Mouse (Mus musculus): ENCODE measurements around the gene Frmd4a. TPM values are rescaled to one million over a fixed set of nuclear protein-coding genes. Genes with fewer than 3 reads are reported as not detected.
A peak's percentile ranks its signal among the peaks of the same experiment; 100 is the strongest.

The Frmd4a gene
- total and polyA plus RNA-seq, 3 experiments: 10.4 to 21.0 (median 20.0) TPM

- 87% methylated on average over 2 of the region's 2 CpGs for WGBS
- no peak overlapping the region for H3K27ac ChIP-seq
- no peaks in the 10 kb centered on the region for H3K27me3 ChIP-seq (ENCODE audit: control insufficient read depth, insufficient read depth, low read length)
- H3K79me2 ChIP-seq (replicated peaks; ENCODE audit: control insufficient read depth, insufficient read depth, low read length): 0 out of 2 replicates have a peak, but pooled peaks cover 1% of the 10 kb centered on the region
- peaks cover 3% of the 10 kb centered on the region; the same call in 1 of the 2 replicates for H3K4me1 ChIP-seq (ENCODE audit: control insufficient read depth, insufficient read depth, low read length)
- intact Hi-C loops (cut with DNase I): no loop called here
- no peak overlapping the region for H3K4me3 ChIP-seq
- H3K36me3 ChIP-seq (ENCODE audit: control insufficient read depth, insufficient read depth, low read length): no peaks in the 10 kb centered on the region; the same call in 1 of the 2 replicates
- TF ChIP-seq EP300 (IDR thresholded peaks at IDR 0.05; ENCODE audit: insufficient read depth, low read depth, low read length): no peak
- DNase-seq: no peak
- no peak overlapping the region for H3K9ac ChIP-seq (ENCODE audit: low read depth, low read length)
These were observed 611.4 kb downstream of the Frmd4a start for GRCm38 (mm10) chr2:4628920-4629319.

- no peak overlapping the region for H3K9ac ChIP-seq (ENCODE audit: low read depth, low read length)
- no peaks in the 10 kb centered on the region; the same call in 1 of the 2 replicates for H3K36me3 ChIP-seq (ENCODE audit: control insufficient read depth, insufficient read depth, low read length)
- H3K27ac ChIP-seq: no peak overlapping the region
- 0 out of 2 replicates have a peak, but pooled peaks cover 1% of the 10 kb centered on the region for H3K79me2 ChIP-seq (replicated peaks; ENCODE audit: control insufficient read depth, insufficient read depth, low read length)
- WGBS: 56% methylated on average over 11 of the region's 11 CpGs
- intact Hi-C loops (cut with DNase I): no loop called here
- DNase-seq: no peak
- H3K4me1 ChIP-seq (ENCODE audit: control insufficient read depth, insufficient read depth, low read length): peaks cover 3% of the 10 kb centered on the region; the same call in 1 of the 2 replicates
- TF ChIP-seq POLR2A (IDR thresholded peaks at IDR 0.05; ENCODE audit: insufficient read depth, low read depth, low read length) (no peak), EP300 (IDR thresholded peaks at IDR 0.05; ENCODE audit: insufficient read depth, low read depth, low read length) (no peak), CTCF (IDR thresholded peaks at IDR 0.05) (no peak)
- H3K27me3 ChIP-seq (ENCODE audit: control insufficient read depth, insufficient read depth, low read length): no peaks in the 10 kb centered on the region
- no peak overlapping the region for H3K4me3 ChIP-seq
These were observed 612.0 kb downstream of the Frmd4a start for GRCm38 (mm10) chr2:4629470-4629869.

GRCm38 (mm10) chr2:4630197-4630835 lies 612.8 kb downstream of the Frmd4a start:
- 88% methylated on average over 10 of the region's 10 CpGs for WGBS
- Histone ChIP-seq H3K79me2 (replicated peaks; ENCODE audit: control insufficient read depth, insufficient read depth, low read length) (peaks cover 1% of the 10 kb centered on the region; the same call in 1 of the 2 replicates), H3K36me3 (ENCODE audit: control insufficient read depth, insufficient read depth, low read length) (no peaks in the 10 kb centered on the region; the same call in 1 of the 2 replicates), H3K4me1 (ENCODE audit: control insufficient read depth, insufficient read depth, low read length) (peaks cover 3% of the 10 kb centered on the region; the same call in 1 of the 2 replicates), H3K27me3 (ENCODE audit: control insufficient read depth, insufficient read depth, low read length) (no peaks in the 10 kb centered on the region), H3K9ac (ENCODE audit: low read depth, low read length) (no peak overlapping the region), H3K4me3 (no peak overlapping the region), H3K27ac (no peak overlapping the region)
- DNase-seq: no peak
- intact Hi-C loops (cut with DNase I): no loop called here
- TF ChIP-seq EP300 (IDR thresholded peaks at IDR 0.05; ENCODE audit: insufficient read depth, low read depth, low read length): no peak
- no peak for TF ChIP-seq POLR2A (IDR thresholded peaks at IDR 0.05; ENCODE audit: insufficient read depth, low read depth, low read length)
- no peak for TF ChIP-seq CTCF (IDR thresholded peaks at IDR 0.05)

- intact Hi-C loops (cut with DNase I): loop anchor here (1.0 kb wide), 1 partner anchor 137 kb away; no protein-coding TSS in a partner anchor
- TF ChIP-seq CTCF (IDR thresholded peaks at IDR 0.05) (peak; percentile 64), EP300 (IDR thresholded peaks at IDR 0.05; ENCODE audit: insufficient read depth, low read depth, low read length) (no peak)
- Histone ChIP-seq H3K4me1 (ENCODE audit: control insufficient read depth, insufficient read depth, low read length) (no peaks in the 10 kb centered on the region), H3K27ac (no peak overlapping the region), H3K27me3 (ENCODE audit: control insufficient read depth, insufficient read depth, low read length) (no peaks in the 10 kb centered on the region), H3K36me3 (ENCODE audit: control insufficient read depth, insufficient read depth, low read length) (no peaks in the 10 kb centered on the region), H3K79me2 (replicated peaks; ENCODE audit: control insufficient read depth, insufficient read depth, low read length) (peaks cover 1% of the 10 kb centered on the region; the same call in 1 of the 2 replicates), H3K9ac (ENCODE audit: low read depth, low read length) (no peak overlapping the region), H3K4me3 (no peak overlapping the region)
- 78% methylated on average over 8 of the region's 8 CpGs for WGBS
- DNase-seq: peak in 1 of 2 experiments; percentile 25
These were observed 618.3 kb downstream of the Frmd4a start for GRCm38 (mm10) chr2:4635804-4636203.

GRCm38 (mm10) chr2:4636656-4637055 lies 619.1 kb downstream of the Frmd4a start:
- Histone ChIP-seq H3K4me1 (ENCODE audit: control insufficient read depth, insufficient read depth, low read length) (no peaks in the 10 kb centered on the region), H3K9ac (ENCODE audit: low read depth, low read length) (no peak overlapping the region), H3K27me3 (ENCODE audit: control insufficient read depth, insufficient read depth, low read length) (no peaks in the 10 kb centered on the region), H3K36me3 (ENCODE audit: control insufficient read depth, insufficient read depth, low read length) (no peaks in the 10 kb centered on the region), H3K27ac (no peak overlapping the region), H3K79me2 (replicated peaks; ENCODE audit: control insufficient read depth, insufficient read depth, low read length) (peaks cover 1% of the 10 kb centered on the region; the same call in 1 of the 2 replicates), H3K4me3 (no peak overlapping the region)
- WGBS: 69% methylated on average over 7 of the region's 7 CpGs
- no peak for DNase-seq
- TF ChIP-seq CTCF (IDR thresholded peaks at IDR 0.05): no peak
- TF ChIP-seq EP300 (IDR thresholded peaks at IDR 0.05; ENCODE audit: insufficient read depth, low read depth, low read length): no peak
- TF ChIP-seq POLR2A (IDR thresholded peaks at IDR 0.05; ENCODE audit: insufficient read depth, low read depth, low read length): no peak
- intact Hi-C loops (cut with DNase I): no loop called here

GRCm38 (mm10) chr2:4638189-4638588 lies 620.7 kb downstream of the Frmd4a start:
- Histone ChIP-seq H3K9ac (ENCODE audit: low read depth, low read length) (no peak overlapping the region), H3K27me3 (ENCODE audit: control insufficient read depth, insufficient read depth, low read length) (no peaks in the 10 kb centered on the region), H3K79me2 (replicated peaks; ENCODE audit: control insufficient read depth, insufficient read depth, low read length) (peaks cover 1% of the 10 kb centered on the region; the same call in 1 of the 2 replicates), H3K27ac (no peak overlapping the region), H3K36me3 (ENCODE audit: control insufficient read depth, insufficient read depth, low read length) (no peaks in the 10 kb centered on the region), H3K4me1 (ENCODE audit: control insufficient read depth, insufficient read depth, low read length) (no peaks in the 10 kb centered on the region), H3K4me3 (no peak overlapping the region)
- TF ChIP-seq CTCF (IDR thresholded peaks at IDR 0.05) (no peak), EP300 (IDR thresholded peaks at IDR 0.05; ENCODE audit: insufficient read depth, low read depth, low read length) (no peak), POLR2A (IDR thresholded peaks at IDR 0.05; ENCODE audit: insufficient read depth, low read depth, low read length) (no peak)
- intact Hi-C loops (cut with DNase I): no loop called here
- WGBS: 87% methylated on average over 3 of the region's 3 CpGs
- DNase-seq: no peak
